Mouse (Mus musculus) kidney, adult 2 months (tissue): ENCODE results near the gene Gm43552. TPM values are rescaled to one million over a fixed set of nuclear protein-coding genes. Genes with fewer than 3 reads are reported as not detected.

Experiments
- DNase-seq: peaks from one replicate; pipeline ENCODE4 v3.0.0; 2021
- H3K27ac ChIP-seq: fragments of 200-500 bp; 2 replicates; pipeline ENCODE4 v1.5.1; 2012; ENCODE audit warnings: low read depth, low read length, control low read depth, inconsistent platforms; ENCODE audit not compliant: insufficient read depth
- H3K27me3 ChIP-seq: fragments of 200-500 bp; replicated peaks from 2 replicates; pipeline ENCODE4 v1.6.1; 2012; ENCODE audit warnings: mild to moderate bottlenecking, moderate library complexity, low read length, inconsistent platforms; ENCODE audit not compliant: control insufficient read depth, insufficient read depth
- H3K36me3 ChIP-seq: fragments of 200-500 bp; 2 replicates; pipeline ENCODE4 v1.6.1; 2012; ENCODE audit warnings: mild to moderate bottlenecking, moderate library complexity, low read length, inconsistent platforms; ENCODE audit not compliant: control insufficient read depth, insufficient read depth
- H3K4me1 ChIP-seq: fragments of 200-500 bp; 2 replicates; pipeline ENCODE4 v1.6.1; 2011; ENCODE audit warnings: low read length; ENCODE audit not compliant: control insufficient read depth, insufficient read depth
- H3K4me3 ChIP-seq: fragments of 200-500 bp; 2 replicates; pipeline ENCODE4 v1.5.1; 2011; ENCODE audit warnings: mild to moderate bottlenecking, low read depth, low read length, control low read depth; ENCODE audit not compliant: insufficient read depth
- CTCF ChIP-seq: fragments of 200-500 bp; conservative IDR thresholded peaks from 2 replicates; pipeline ENCODE4 v1.5.1; 2011; ENCODE audit warnings: low read depth, mild to moderate bottlenecking, control low read depth, low read length, moderate library complexity, mixed read lengths; ENCODE audit not compliant: insufficient read depth, insufficient read length
- POLR2A ChIP-seq: fragments of 200-500 bp; IDR thresholded peaks from one replicate; pipeline ENCODE4 v1.6.1; 2011; ENCODE audit warnings: low read depth, low read length, control low read depth
- WGBS: fragments of 180-500 bp; shearing (Covaris S2); methylation state at CpG from one replicate; pipeline ENCODE4 v1.1.7; 2018; 5-methylcytosine and 5-hydroxymethylcytosine counted together
- polyA plus RNA-seq: library from polyadenylated mRNA; depleted of rRNA; stranded (reverse); fragments of >200 nt; gene quantifications from 2 replicates; pipeline ENCODE4 v1.2.3, GENCODE M21; 2012

Gm43552 gene
- polyA plus RNA-seq, 1 experiment = not detected

DNA sequence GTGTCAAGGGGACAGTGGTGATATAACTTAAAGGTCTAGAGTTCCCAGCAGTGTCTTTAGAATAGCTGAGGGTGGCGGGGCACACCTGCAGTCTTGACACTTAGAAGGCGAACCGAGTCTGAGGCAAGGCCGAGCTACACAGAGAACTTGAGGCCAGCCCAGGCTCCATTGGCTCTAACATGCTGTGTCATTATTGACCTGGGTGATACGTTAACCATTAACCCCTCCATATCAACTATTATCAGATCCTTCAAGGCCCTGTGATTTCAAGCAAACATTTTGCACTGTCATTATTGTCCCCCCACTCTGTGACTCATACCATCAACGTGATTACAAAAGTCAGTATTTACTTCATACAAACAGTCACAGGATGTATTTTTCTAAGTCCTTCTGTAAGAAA, 68.4 kb downstream of the Gm43552 start:
- Histone ChIP-seq H3K4me3 (no peak overlapping the region), H3K4me1 (peaks cover 17% of the 10 kb centered on the region), H3K36me3 (no peaks in the 10 kb centered on the region; the same call in 1 of the 2 replicates), H3K27ac (no peak overlapping the region), H3K27me3 (no peaks in the 10 kb centered on the region)
- peak; percentile 77 for DNase-seq
- WGBS = 50% methylated on average over 6 of the region's 6 CpGs
- TF ChIP-seq POLR2A (no peak), CTCF (no peak)

- Histone ChIP-seq H3K36me3 (no peaks in the 10 kb centered on the region; the same call in 1 of the 2 replicates), H3K27me3 (no peaks in the 10 kb centered on the region), H3K27ac (no peak overlapping the region), H3K4me1 (peaks cover 15% of the 10 kb centered on the region), H3K4me3 (no peak overlapping the region)
- no peak for TF ChIP-seq POLR2A
- no peak for TF ChIP-seq CTCF
- 65% methylated on average over 8 of the region's 8 CpGs for WGBS
- peak; percentile 67 for DNase-seq
Observed at GRCm38 (mm10) chr5:65422803-65423202, 69.8 kb downstream of the Gm43552 start.

DNA sequence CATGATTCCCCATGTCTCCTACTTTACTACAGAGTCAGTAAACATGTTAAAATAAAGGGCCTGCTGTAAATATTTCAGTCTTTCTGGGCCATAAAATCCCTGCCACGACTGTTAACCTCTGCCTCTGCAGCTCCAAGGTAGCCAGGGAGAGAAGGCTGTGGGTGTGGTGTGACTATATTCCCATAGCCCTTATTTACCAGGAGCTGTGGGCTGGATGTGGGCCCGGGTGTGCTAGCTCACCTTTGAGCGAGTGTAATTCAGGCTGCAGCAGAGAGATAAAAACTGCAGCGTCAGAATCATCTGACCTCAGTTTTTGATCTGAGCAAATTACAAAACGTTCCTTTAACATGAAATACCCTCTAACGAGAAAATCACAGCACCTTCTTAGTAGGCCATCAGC, 71.8 kb downstream of the Gm43552 start:
- no peaks in the 10 kb centered on the region for H3K27me3 ChIP-seq
- peak; percentile 25 for DNase-seq
- no peak overlapping the region for H3K4me3 ChIP-seq
- H3K27ac ChIP-seq = 0 out of 2 replicates have a peak overlapping the region, but pooled peaks have one; percentile 28
- 35% methylated on average over 6 of the region's 6 CpGs for WGBS
- H3K4me1 ChIP-seq = peaks cover 15% of the 10 kb centered on the region
- H3K36me3 ChIP-seq = no peaks in the 10 kb centered on the region; the same call in 1 of the 2 replicates
- TF ChIP-seq POLR2A (no peak), CTCF (no peak)

DNA sequence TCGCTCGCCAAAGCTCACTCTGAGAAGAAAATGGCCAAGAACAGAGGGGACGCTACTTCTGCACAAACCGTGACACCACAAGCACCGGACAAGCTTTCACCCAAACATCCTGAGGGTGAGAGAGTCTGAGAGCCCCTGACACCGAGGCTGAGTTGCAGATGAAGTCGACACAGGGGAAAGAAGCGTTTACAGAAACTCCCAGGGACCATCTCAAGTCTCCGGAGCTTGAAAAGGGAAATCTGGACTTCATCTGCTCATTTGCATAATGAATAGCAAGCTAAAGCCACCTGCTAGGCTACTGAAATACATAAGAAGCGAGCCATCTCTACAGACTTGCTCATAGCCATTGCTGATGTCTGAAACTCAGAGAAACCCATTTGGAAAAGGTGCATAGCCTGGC, 73.5 kb downstream of the Gm43552 start:
- DNase-seq = no peak
- TF ChIP-seq POLR2A (no peak), CTCF (no peak)
- Histone ChIP-seq H3K27me3 (no peaks in the 10 kb centered on the region), H3K4me3 (no peak overlapping the region), H3K36me3 (no peaks in the 10 kb centered on the region; the same call in 1 of the 2 replicates), H3K4me1 (peaks cover 10% of the 10 kb centered on the region; the same call in 1 of the 2 replicates), H3K27ac (no peak overlapping the region)
- WGBS = 83% methylated on average over 10 of the region's 10 CpGs

DNA sequence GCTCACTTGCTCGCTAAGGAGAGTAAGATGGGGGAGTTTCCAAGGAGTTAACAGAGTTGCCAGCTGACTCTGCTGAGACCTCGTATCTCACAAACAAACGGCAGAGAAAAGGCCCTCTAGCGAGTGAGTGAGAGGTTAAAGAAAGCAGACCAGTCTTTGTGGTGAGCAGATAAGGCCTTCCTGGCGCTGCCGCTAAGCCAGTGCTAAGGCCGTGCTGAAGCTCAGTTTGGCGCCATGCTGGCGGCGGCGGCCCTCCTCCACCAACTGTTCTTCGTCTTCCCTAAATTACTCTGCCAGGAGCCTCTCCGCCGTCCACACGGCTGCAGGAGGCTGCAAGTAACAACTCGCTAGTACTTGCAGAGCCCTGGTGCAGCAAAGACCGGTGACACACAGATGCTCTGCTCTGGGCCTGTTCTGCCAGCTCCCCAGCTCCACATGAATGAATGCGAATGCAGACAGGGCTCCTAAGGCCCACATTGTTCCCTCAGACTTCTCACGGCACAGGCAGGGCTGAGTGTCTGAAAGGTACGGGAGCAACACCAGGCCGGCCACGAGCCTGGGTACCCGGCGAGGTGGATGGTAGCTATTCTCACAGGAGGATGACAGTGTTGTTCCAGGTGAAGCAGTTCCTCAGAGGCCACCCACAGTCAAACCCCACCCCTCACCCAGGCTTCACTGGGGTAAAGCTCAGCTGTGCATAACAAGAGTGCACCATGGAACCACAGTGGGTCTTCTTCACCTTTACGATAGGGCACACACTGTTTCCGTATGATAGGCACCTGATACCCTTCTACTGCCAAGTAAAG, 76.8 kb downstream of the Gm43552 start:
- Histone ChIP-seq H3K27ac (no peak overlapping the region), H3K4me3 (no peak overlapping the region), H3K36me3 (no peaks in the 10 kb centered on the region; the same call in 1 of the 2 replicates), H3K4me1 (no peaks in the 10 kb centered on the region), H3K27me3 (no peaks in the 10 kb centered on the region)
- no peak for DNase-seq
- 58% methylated on average over 26 of the region's 26 CpGs for WGBS
- TF ChIP-seq POLR2A = no peak
- no peak for TF ChIP-seq CTCF

GRCm38 (mm10) chr5:65407989-65408388, 84.6 kb downstream of the Gm43552 start:
- H3K27me3 ChIP-seq = no peaks in the 10 kb centered on the region
- peaks cover 1% of the 10 kb centered on the region for H3K36me3 ChIP-seq
- no peak overlapping the region for H3K27ac ChIP-seq
- TF ChIP-seq POLR2A = no peak
- no peak for TF ChIP-seq CTCF
- H3K4me1 ChIP-seq = no peaks in the 10 kb centered on the region
- WGBS = 84% methylated on average over 12 of the region's 12 CpGs
- no peak for DNase-seq
- no peak overlapping the region for H3K4me3 ChIP-seq

- no peak overlapping the region for H3K27ac ChIP-seq
- no peaks in the 10 kb centered on the region for H3K27me3 ChIP-seq
- 12% methylated on average over 2 of the region's 2 CpGs for WGBS
- no peak overlapping the region for H3K4me3 ChIP-seq
- DNase-seq = peak; percentile 91
- peaks cover 2% of the 10 kb centered on the region for H3K36me3 ChIP-seq
- no peaks in the 10 kb centered on the region for H3K4me1 ChIP-seq
- peak; percentile 94 for TF ChIP-seq CTCF
- TF ChIP-seq POLR2A = no peak
Observed at GRCm38 (mm10) chr5:65401251-65401994, 91.2 kb downstream of the Gm43552 start.
